Mouse (Mus musculus): ENCODE results near the gene Lhb. TPM values are rescaled to one million over a fixed set of nuclear protein-coding genes. Genes with fewer than 3 reads are reported as not detected.

Gene Lhb
- polyA plus RNA-seq, 1 experiment from 2014 or later = not detected

DNA sequence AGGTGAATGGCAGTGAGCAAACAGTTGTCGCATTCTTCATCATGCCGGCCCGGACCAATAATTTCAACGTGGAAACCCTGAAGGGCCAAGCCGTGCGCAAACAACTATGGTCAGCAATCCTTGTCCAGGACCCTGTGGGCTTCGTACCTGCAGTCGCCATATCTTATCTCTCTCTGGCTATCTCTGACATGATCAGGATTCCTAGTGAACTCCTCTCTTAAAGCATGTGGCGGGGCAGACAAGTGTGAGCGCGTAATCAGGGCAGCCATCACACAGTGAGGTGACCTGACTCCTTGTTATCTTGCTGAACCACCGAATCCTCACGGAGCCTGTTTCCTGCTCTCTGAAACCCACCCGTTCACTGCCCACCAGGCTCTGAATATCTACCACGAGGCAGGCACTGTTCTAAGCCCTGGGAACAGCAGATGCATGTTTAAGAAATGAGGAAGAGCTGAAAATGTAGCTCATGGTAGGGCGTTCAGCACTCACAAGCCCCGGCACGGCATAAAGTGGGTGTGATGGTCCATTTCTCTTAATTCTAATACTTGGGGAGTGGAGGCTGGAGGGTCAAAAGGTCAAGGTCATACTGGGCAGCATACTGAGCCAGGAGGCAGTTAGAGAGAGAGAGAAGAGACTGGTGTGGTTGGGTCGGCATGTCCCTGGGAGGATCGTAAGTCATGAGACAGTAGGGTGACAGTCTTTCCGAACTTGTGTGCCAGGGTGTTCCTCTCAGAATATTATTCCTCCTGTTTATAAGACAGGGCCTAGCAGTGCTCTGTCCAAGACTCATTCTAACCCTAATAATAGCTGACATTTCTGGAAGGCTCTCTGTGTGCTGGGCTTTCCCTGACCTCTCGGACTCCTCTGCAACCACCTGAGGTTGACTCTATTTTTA lies 23.2 kb downstream of the Lhb start:
- no peak for ATAC-seq (ENCODE audit: low FRiP score, low read depth)
- Histone ChIP-seq H3K27me3 (replicated peaks) (no peaks in the 10 kb centered on the region), H3K9ac (no peak overlapping the region), H3K4me1 (no peaks in the 10 kb centered on the region), H3K36me3 (peaks cover 63% of the 10 kb centered on the region), H3K4me2 (replicated peaks) (no peak overlapping the region), H3K4me3 (no peak overlapping the region), H3K27ac (no peak overlapping the region), H3K9me3 (no peaks in the 10 kb centered on the region)
- 89% methylated on average over 22 of the region's 22 CpGs for WGBS

DNA sequence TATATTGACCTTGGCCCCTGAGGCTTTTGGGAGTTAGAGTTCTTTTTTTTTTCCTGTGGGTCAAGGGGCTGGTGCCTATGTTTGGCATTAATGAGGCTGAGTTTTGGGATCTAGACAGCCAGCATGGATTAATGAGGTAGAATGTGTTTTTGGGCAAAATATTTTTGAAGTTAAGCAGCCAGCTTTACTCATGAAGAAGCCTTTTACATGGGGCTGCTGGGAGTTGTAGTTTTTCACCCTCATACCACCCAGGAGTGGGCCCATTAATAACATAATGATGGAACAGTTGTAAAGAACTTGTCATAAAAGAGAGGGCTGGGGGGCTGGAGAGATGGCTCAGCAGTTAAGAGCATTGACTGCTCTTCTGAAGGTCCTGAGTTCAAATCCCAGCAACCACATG lies 26.0 kb downstream of the Lhb start:
- Histone ChIP-seq H3K4me1 (no peaks in the 10 kb centered on the region), H3K27ac (no peak overlapping the region), H3K27me3 (replicated peaks) (no peaks in the 10 kb centered on the region), H3K9me3 (no peaks in the 10 kb centered on the region), H3K36me3 (peaks cover 51% of the 10 kb centered on the region), H3K4me3 (no peak overlapping the region), H3K4me2 (replicated peaks) (no peak overlapping the region), H3K9ac (no peak overlapping the region)
- ATAC-seq (ENCODE audit: low FRiP score, low read depth) = no peak

DNA sequence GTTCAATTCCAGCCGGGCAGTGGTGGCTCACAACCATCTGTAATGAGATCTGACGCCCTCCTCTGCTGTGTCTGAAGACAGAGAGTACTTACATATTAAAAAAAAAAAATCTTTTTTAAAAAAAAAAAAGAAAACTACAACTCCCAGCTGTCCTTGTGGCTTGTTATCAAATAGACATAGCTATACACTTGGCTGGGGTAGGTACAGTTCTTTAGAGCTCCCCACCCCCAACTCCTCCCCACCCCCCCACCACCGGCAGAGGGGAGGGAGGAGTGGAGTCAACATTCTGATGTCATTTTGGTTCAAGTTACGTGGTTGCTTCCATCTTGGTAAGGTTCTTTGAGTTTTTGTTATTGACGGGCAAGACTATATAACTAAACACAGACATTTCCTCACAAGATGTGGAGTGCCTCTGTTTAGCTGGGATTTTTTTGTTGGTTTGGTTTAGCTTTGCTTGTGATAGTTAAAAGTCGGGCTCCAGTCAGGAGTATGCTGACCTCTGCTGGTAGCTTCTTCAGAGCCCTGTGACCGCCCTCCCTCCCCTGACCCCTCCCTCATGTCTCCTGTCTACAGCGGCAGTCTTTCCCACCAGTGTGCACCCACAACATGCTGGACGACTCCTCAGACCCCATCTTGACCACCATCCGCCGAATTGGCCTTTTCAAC lies 26.8 kb downstream of the Lhb start:
- Histone ChIP-seq H3K4me2 (replicated peaks) (no peak overlapping the region), H3K27ac (no peak overlapping the region), H3K36me3 (peaks cover 54% of the 10 kb centered on the region), H3K4me3 (no peak overlapping the region), H3K9me3 (no peaks in the 10 kb centered on the region), H3K27me3 (replicated peaks) (no peaks in the 10 kb centered on the region), H3K4me1 (no peaks in the 10 kb centered on the region), H3K9ac (no peak overlapping the region)
- WGBS = 37% methylated on average over 11 of the region's 11 CpGs
- no peak for ATAC-seq (ENCODE audit: low FRiP score, low read depth)

DNA sequence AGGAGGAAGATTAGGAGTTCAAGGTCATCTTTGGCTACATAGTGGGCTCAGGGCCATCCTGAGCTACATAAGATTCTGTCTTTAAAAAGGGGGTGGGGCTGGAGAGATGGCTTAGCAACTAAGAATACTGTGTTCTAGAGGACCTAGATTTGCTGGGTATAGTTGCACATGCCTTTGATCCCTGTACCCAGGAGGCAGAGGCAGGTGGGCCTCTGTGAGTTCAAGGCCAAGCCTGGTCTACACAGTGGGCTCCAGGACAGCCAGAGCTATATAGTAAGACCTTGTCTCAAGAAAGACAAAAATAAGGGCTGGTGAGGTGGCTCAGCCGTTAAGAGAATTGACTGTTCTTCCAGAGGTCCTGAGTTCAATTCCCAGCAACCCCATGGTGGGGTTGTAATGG lies 29.4 kb downstream of the Lhb start:
- Histone ChIP-seq H3K9ac (no peak overlapping the region), H3K4me3 (no peak overlapping the region), H3K9me3 (no peaks in the 10 kb centered on the region), H3K4me2 (replicated peaks) (no peak overlapping the region), H3K27me3 (replicated peaks) (no peaks in the 10 kb centered on the region), H3K27ac (no peak overlapping the region), H3K36me3 (peaks cover 51% of the 10 kb centered on the region), H3K4me1 (no peaks in the 10 kb centered on the region)
- ATAC-seq (ENCODE audit: low FRiP score, low read depth) = no peak
- 88% methylated on average over 1 of the region's 1 CpGs for WGBS

DNA sequence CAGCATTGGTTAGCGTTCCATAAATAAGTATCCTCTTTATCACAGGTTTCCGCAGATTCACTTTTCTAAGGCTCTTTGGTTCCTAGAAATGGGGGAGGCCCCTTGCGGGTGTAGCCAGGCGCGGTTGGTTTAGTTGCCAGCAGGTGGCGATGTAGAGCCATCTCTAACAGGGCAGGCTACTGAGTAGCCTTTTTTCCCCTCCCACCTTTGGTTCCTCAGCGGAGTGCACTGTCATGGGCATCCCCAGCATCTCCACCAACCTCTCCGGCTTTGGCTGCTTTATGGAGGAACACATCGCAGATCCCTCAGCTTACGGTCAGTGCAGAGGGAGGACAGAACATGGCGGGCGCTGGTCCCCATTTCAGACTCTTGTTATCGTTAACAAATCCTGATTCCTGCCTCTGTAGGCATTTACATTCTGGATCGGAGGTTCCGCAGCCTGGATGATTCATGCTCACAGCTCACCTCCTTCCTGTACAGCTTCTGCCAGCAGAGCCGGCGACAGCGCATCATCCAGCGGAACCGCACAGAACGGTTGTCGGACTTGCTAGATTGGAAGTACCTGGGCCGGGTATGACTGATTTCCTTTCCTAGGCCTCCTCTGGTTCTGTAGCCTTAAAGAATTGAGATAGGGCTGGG lies 30.8 kb downstream of the Lhb start:
- H3K9me3 ChIP-seq = no peaks in the 10 kb centered on the region
- 52% methylated on average over 23 of the region's 23 CpGs for WGBS
- H3K9ac ChIP-seq = no peak overlapping the region
- no peaks in the 10 kb centered on the region for H3K4me1 ChIP-seq
- H3K27ac ChIP-seq = no peak overlapping the region
- H3K4me3 ChIP-seq = no peak overlapping the region
- H3K36me3 ChIP-seq = peaks cover 50% of the 10 kb centered on the region
- ATAC-seq (ENCODE audit: low FRiP score, low read depth) = peak; percentile 70
- peak overlapping the region; percentile 10; the same call in 1 of the 2 replicates for H3K4me2 ChIP-seq (replicated peaks)
- H3K27me3 ChIP-seq (replicated peaks) = no peaks in the 10 kb centered on the region

DNA sequence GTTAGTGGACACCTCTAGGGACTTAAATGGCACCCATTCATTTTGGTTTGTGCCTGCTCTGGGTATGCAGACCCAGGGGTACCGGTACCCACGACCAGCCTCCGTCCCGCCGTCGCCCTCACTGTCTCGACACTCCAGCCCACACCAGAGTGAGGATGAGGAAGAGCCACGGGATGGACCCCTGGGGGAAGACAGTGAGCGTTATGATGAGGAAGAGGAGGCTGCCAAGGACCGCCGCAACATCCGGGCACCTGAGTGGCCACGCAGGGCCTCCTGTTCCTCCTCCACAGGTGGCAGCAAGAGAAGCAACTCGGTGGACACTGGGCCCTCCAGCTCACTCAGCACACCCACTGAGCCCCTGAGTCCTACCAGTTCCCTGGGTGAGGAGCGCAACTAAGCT lies 34.4 kb downstream of the Lhb start:
- Histone ChIP-seq H3K4me1 (peaks cover 17% of the 10 kb centered on the region), H3K27me3 (replicated peaks) (no peaks in the 10 kb centered on the region), H3K36me3 (peaks cover 47% of the 10 kb centered on the region), H3K4me3 (no peak overlapping the region), H3K4me2 (replicated peaks) (no peak overlapping the region), H3K27ac (no peak overlapping the region), H3K9me3 (no peaks in the 10 kb centered on the region), H3K9ac (no peak overlapping the region)
- ATAC-seq (ENCODE audit: low FRiP score, low read depth) = no peak
- 91% methylated on average over 15 of the region's 15 CpGs for WGBS

DNA sequence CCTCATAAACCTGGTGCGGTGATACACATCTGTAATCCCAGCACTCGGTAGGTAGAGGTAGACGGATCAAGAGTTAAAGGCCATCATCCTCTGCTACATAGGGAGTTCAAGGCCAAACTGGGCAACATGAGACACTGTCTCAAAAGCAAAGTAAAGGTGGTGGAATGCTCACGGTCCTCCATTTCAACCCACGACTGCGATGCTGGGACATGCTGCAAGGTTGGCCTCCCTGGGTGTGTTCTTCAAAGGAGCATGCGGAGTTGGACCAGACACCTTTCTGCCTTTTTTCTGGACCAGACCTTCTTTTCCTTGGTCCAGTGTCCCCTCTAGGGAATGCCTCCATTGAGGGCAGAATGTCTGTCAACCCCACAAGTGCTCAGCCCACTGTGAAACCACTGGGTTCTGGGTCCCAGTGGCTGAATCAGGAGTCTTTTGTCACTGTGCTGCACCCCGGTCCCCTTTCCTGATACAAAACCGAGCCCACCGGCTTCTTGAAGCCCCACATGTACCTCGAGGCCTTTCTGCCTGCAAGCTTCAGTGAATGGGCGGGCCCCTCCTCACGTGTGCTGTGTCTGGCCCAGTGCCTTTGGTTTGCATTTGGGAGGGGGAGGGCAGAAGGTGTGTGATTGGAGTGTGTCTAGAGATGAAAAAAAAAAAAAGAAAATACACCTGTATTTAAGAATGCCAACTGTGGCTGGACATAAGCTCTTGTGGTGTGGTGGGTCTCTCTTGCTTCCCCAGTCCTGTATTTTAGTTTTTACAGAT lies 35.5 kb downstream of the Lhb start:
- H3K4me1 ChIP-seq = peaks cover 27% of the 10 kb centered on the region
- H3K36me3 ChIP-seq = peaks cover 44% of the 10 kb centered on the region
- H3K9ac ChIP-seq = no peak overlapping the region
- H3K27ac ChIP-seq = no peak overlapping the region
- 83% methylated on average over 13 of the region's 13 CpGs for WGBS
- no peaks in the 10 kb centered on the region for H3K9me3 ChIP-seq
- H3K27me3 ChIP-seq (replicated peaks) = no peaks in the 10 kb centered on the region
- H3K4me3 ChIP-seq = no peak overlapping the region
- no peak overlapping the region for H3K4me2 ChIP-seq (replicated peaks)
- no peak for ATAC-seq (ENCODE audit: low FRiP score, low read depth)

DNA sequence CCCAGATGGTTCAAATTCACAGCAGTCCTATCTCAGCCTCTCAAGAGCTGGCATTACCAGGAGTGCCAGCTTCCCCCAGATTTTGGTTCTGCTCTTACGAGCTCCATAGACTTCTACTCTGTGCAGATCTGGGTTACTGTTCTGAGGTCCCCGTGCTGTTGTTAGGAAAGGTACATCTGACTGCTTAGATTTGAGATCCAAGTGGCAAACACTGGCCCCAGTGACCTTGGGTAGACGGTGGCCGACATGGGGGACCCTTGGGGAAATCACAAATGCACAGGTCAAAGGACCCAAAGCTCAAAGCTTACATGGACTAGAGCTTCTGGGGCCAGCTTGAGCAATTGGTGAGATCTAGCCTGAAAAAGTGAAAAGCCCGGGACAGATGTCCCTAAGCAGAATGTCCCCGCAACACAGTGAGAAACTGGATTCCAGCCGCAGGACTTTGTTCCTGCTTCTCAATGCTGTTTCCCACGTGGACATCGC lies 36.1 kb downstream of the Lhb start:
- no peak for ATAC-seq (ENCODE audit: low FRiP score, low read depth)
- Histone ChIP-seq H3K4me1 (peaks cover 30% of the 10 kb centered on the region), H3K4me3 (no peak overlapping the region), H3K27ac (no peak overlapping the region), H3K4me2 (replicated peaks) (peak overlapping the region; percentile 75), H3K27me3 (replicated peaks) (no peaks in the 10 kb centered on the region), H3K9ac (no peak overlapping the region), H3K9me3 (no peaks in the 10 kb centered on the region), H3K36me3 (peaks cover 44% of the 10 kb centered on the region)
- 61% methylated on average over 9 of the region's 9 CpGs for WGBS

DNA sequence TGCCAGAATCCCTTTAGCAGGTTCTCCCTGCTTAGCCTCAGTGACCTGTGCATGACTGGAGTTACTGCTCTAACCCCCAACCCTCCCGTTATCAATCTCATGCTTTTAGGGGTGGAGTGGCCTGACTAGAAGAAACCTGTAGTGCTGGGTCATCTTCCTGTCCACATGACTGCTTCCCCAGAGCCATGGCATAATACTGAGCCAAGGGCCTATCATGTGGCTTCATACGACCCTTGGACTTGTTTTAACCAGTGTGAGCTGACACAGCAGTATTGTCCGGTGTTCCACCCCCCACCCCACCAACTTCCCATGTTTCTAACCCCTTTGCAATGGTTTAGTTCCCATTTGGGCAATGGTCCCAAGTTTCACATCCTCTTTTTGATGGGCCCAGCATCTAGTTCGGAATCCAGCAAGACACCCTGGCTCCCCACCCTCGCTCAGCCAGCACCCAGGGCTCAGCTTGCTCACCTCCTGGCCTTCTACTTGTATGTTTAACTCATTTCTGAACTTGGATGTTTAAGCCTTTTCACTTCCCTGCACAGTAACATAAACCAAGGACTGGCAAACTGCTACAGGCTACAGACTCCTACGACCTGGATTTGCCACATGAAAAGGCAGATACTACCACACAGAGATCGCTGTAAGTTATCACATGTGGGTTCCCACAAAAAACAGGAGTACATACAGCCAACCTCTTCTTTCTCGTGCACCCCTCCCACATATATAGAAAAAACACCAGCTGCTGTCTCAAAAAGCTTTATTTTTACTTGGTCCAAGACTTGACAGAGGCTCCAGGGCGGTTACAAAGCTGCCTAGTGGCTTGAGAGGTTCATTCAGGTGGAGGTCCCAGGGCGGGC lies 36.8 kb downstream of the Lhb start:
- peaks cover 43% of the 10 kb centered on the region for H3K36me3 ChIP-seq
- H3K27ac ChIP-seq = no peak overlapping the region
- WGBS = 74% methylated on average over 10 of the region's 10 CpGs
- H3K27me3 ChIP-seq (replicated peaks) = no peaks in the 10 kb centered on the region
- peak overlapping the region; percentile 75 for H3K4me2 ChIP-seq (replicated peaks)
- peaks cover 34% of the 10 kb centered on the region for H3K4me1 ChIP-seq
- ATAC-seq (ENCODE audit: low FRiP score, low read depth) = no peak
- peak overlapping the region; percentile 83; the same call in 1 of the 2 replicates for H3K9ac ChIP-seq
- H3K9me3 ChIP-seq = no peaks in the 10 kb centered on the region
- peak overlapping the region; percentile 72 for H3K4me3 ChIP-seq

DNA sequence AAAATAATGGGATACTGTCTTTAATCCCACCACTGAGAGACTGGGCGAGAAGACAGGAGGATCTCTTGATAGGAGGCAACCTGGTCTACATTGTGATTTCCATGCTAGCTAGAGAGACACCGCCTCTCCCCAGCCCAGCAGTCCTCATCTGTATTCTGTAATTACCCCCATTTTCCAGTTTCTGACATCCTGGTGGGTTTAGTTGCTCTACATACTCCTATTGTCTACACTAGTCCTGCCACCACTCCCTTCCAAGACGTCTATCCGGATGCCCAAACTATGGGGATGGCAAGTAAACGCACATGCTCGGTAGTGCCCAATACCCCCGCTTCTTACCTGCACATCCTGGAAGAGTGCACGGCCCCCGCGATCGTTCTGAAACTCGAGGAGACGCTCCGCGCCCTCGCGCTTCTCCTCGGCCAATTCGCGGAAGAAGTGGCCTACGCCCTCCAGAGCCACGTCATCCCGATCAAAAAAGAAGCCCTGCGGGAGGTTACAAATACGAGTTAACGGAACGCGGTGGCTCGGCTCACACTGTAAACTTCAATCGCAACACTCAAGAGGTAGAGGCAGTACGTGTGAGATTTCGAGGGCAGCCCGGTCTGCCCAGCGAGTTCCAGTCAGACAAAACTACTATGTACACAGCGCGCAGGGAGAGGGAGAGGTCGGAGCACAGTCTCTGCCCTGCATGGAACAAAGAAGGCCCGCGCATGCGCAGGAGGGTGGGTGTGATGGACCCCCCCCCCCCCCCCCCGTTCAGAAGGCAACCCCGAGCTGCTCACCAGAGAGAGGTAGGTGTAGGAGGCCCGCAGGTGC lies 38.3 kb downstream of the Lhb start:
- Histone ChIP-seq H3K27me3 (replicated peaks) (no peaks in the 10 kb centered on the region), H3K4me3 (peak overlapping the region; percentile 72), H3K9ac (peak overlapping the region; percentile 83), H3K4me1 (peaks cover 35% of the 10 kb centered on the region), H3K9me3 (no peaks in the 10 kb centered on the region), H3K36me3 (peaks cover 49% of the 10 kb centered on the region), H3K27ac (peak overlapping the region; percentile 81), H3K4me2 (replicated peaks) (peak overlapping the region; percentile 75)
- ATAC-seq (ENCODE audit: low FRiP score, low read depth) = peak; percentile 82
- WGBS = under 1% methylated on average over 43 of the region's 43 CpGs

Data from neural tube, embryonic 12.5 days (tissue).